Mouse (Mus musculus) heart, postnatal 0 days (tissue): Measurements from ENCODE around the gene Gcnt3.

Source experiments
- CTCF ChIP-seq: IDR thresholded peaks from 2 replicates; pipeline ENCODE4 v1.5.1; 2016; ENCODE audit warnings: antibody characterized with exemption, control low read depth, low read depth
- EP300 ChIP-seq: IDR thresholded peaks from 2 replicates; pipeline ENCODE4 v1.6.1; 2016; ENCODE audit warnings: antibody characterized with exemption, low read depth

GRCm38 (mm10) chr9:69986063-69986462 is 51.8 kb downstream of the Gcnt3 start:
- TF ChIP-seq EP300 (no peak), CTCF (no peak)
